Mouse (Mus musculus): ENCODE data around the gene Csnk1e. TPM values are rescaled to one million over a fixed set of nuclear protein-coding genes. Genes with fewer than 3 reads are reported as not detected.

Gene Csnk1e
- polyA plus RNA-seq, 1 experiment from 2014 or later, result 213 TPM

DNA sequence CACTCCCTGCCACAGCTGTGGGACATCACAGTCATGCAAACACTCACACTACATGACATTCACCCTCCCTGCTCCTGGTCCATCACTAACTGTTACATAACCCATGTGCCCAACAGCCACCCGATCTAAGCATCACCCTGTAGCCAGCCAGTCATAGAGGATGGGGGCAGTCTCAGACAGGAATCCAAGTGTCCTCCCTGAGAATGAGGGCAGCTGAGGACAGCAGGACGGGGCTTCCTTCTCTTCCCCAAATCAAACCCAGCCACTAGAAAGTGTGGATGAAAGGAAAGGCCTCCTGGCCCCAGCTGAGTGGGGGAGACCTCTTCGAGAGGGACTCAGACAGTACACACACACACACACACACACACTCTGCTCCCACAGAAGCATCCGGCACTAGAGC lies 60.5 kb downstream of the Csnk1e start:
- DNase-seq (ENCODE audit: low spot score), result no peak
- Histone ChIP-seq H3K9ac (no peak overlapping the region), H3K4me1 (replicated peaks; ENCODE audit: control insufficient read depth, insufficient read depth, low read length) (peaks cover 18% of the 10 kb centered on the region; the same call in 1 of the 2 replicates), H3K4me3 (replicated peaks; ENCODE audit: low read length) (no peak overlapping the region), H3K27me3 (ENCODE audit: control insufficient read depth, insufficient read depth, low read length) (no peaks in the 10 kb centered on the region), H3K27ac (no peak overlapping the region), H3K4me2 (replicated peaks) (0 out of 2 replicates have a peak overlapping the region, but pooled peaks have one; percentile 4), H3K36me3 (replicated peaks; ENCODE audit: control insufficient read depth, insufficient read depth) (0 out of 2 replicates have a peak, but pooled peaks cover 6% of the 10 kb centered on the region), H3K9me3 (ENCODE audit: control insufficient read depth, low read length) (no peaks in the 10 kb centered on the region)
- 77% methylated on average over 4 of the region's 4 CpGs for WGBS
- ATAC-seq (ENCODE audit: low FRiP score), result no peak

GRCm38 (mm10) chr15:79393101-79393500 lies 62.3 kb downstream of the Csnk1e start:
- Histone ChIP-seq H3K4me3 (replicated peaks; ENCODE audit: low read length) (no peak overlapping the region), H3K4me1 (replicated peaks; ENCODE audit: control insufficient read depth, insufficient read depth, low read length) (peaks cover 18% of the 10 kb centered on the region; the same call in 1 of the 2 replicates), H3K9ac (no peak overlapping the region), H3K27ac (no peak overlapping the region), H3K9me3 (ENCODE audit: control insufficient read depth, low read length) (no peaks in the 10 kb centered on the region), H3K27me3 (ENCODE audit: control insufficient read depth, insufficient read depth, low read length) (no peaks in the 10 kb centered on the region), H3K4me2 (replicated peaks) (no peak overlapping the region), H3K36me3 (replicated peaks; ENCODE audit: control insufficient read depth, insufficient read depth) (0 out of 2 replicates have a peak, but pooled peaks cover 6% of the 10 kb centered on the region)
- DNase-seq (ENCODE audit: low spot score) (no peak), ATAC-seq (ENCODE audit: low FRiP score) (no peak)
- 81% methylated on average over 6 of the region's 6 CpGs for WGBS

GRCm38 (mm10) chr15:79392527-79392926 lies 62.8 kb downstream of the Csnk1e start:
- Histone ChIP-seq H3K9ac (no peak overlapping the region), H3K4me1 (replicated peaks; ENCODE audit: control insufficient read depth, insufficient read depth, low read length) (peaks cover 18% of the 10 kb centered on the region; the same call in 1 of the 2 replicates), H3K4me2 (replicated peaks) (no peak overlapping the region), H3K9me3 (ENCODE audit: control insufficient read depth, low read length) (no peaks in the 10 kb centered on the region), H3K36me3 (replicated peaks; ENCODE audit: control insufficient read depth, insufficient read depth) (0 out of 2 replicates have a peak, but pooled peaks cover 6% of the 10 kb centered on the region), H3K27me3 (ENCODE audit: control insufficient read depth, insufficient read depth, low read length) (no peaks in the 10 kb centered on the region), H3K27ac (no peak overlapping the region), H3K4me3 (replicated peaks; ENCODE audit: low read length) (no peak overlapping the region)
- DNase-seq (ENCODE audit: low spot score) (no peak), ATAC-seq (ENCODE audit: low FRiP score) (no peak)
- 90% methylated on average over 5 of the region's 5 CpGs for WGBS

- H3K9ac ChIP-seq, result no peak overlapping the region
- H3K4me3 ChIP-seq (replicated peaks; ENCODE audit: low read length), result no peak overlapping the region
- DNase-seq (ENCODE audit: low spot score), result no peak
- peaks cover 18% of the 10 kb centered on the region; the same call in 1 of the 2 replicates for H3K4me1 ChIP-seq (replicated peaks; ENCODE audit: control insufficient read depth, insufficient read depth, low read length)
- H3K9me3 ChIP-seq (ENCODE audit: control insufficient read depth, low read length), result no peaks in the 10 kb centered on the region
- H3K4me2 ChIP-seq (replicated peaks), result no peak overlapping the region
- H3K27ac ChIP-seq, result no peak overlapping the region
- WGBS, result 38% methylated on average over 7 of the region's 7 CpGs
- H3K27me3 ChIP-seq (ENCODE audit: control insufficient read depth, insufficient read depth, low read length), result no peaks in the 10 kb centered on the region
- 0 out of 2 replicates have a peak, but pooled peaks cover 6% of the 10 kb centered on the region for H3K36me3 ChIP-seq (replicated peaks; ENCODE audit: control insufficient read depth, insufficient read depth)
- ATAC-seq (ENCODE audit: low FRiP score), result no peak
These were observed 63.8 kb downstream of the Csnk1e start for GRCm38 (mm10) chr15:79391447-79392093.

DNA sequence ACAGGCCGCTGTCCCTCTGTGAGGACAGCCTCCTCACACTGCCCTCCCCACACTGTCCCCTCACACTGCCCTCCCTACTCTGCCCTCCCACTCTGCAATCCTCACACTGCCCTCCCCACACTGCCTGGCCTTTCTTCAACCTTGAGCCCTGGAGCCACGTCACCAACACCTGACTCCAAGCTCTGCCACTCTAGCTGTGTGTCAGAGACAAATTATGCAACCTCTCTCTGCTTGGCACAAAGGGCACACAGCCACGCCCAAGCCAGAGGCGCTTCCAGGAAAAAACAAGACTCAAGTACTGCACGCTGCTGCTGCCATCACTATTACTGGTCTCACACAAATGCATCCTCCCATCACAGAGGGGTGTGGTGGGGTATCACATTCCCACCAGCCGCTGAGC lies 64.9 kb downstream of the Csnk1e start:
- no peaks in the 10 kb centered on the region for H3K9me3 ChIP-seq (ENCODE audit: control insufficient read depth, low read length)
- WGBS, result 85% methylated on average over 6 of the region's 6 CpGs
- DNase-seq (ENCODE audit: low spot score), result no peak
- no peak for ATAC-seq (ENCODE audit: low FRiP score)
- peaks cover 18% of the 10 kb centered on the region; the same call in 1 of the 2 replicates for H3K4me1 ChIP-seq (replicated peaks; ENCODE audit: control insufficient read depth, insufficient read depth, low read length)
- H3K36me3 ChIP-seq (replicated peaks; ENCODE audit: control insufficient read depth, insufficient read depth), result peaks cover 3% of the 10 kb centered on the region; the same call in 1 of the 2 replicates
- no peak overlapping the region for H3K4me2 ChIP-seq (replicated peaks)
- no peaks in the 10 kb centered on the region for H3K27me3 ChIP-seq (ENCODE audit: control insufficient read depth, insufficient read depth, low read length)
- no peak overlapping the region for H3K9ac ChIP-seq
- H3K27ac ChIP-seq, result no peak overlapping the region
- no peak overlapping the region for H3K4me3 ChIP-seq (replicated peaks; ENCODE audit: low read length)

DNA sequence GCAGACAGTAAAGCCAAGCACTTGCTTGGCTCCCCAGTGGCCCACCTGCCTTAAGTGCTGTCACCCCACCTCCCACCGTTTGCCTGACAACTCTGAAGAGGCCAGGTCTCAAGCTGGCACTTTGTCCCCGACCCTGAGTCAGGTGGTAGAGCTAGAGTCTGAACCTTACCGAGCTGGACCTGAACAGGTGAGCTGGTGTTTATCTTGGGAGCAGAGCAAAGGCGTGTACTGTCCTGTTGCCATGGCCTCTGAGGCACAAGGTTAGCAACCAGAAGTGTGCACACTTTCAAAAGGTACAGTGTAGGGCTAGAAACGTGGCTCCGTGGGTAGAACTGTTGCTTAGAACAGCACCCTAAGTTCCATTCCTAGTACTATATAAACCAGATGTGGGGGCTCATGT lies 67.2 kb downstream of the Csnk1e start:
- H3K4me2 ChIP-seq (replicated peaks), result no peak overlapping the region
- DNase-seq (ENCODE audit: low spot score), result no peak
- H3K27ac ChIP-seq, result no peak overlapping the region
- no peak for ATAC-seq (ENCODE audit: low FRiP score)
- no peaks in the 10 kb centered on the region for H3K9me3 ChIP-seq (ENCODE audit: control insufficient read depth, low read length)
- H3K27me3 ChIP-seq (ENCODE audit: control insufficient read depth, insufficient read depth, low read length), result no peaks in the 10 kb centered on the region
- no peaks in the 10 kb centered on the region; the same call in 1 of the 2 replicates for H3K36me3 ChIP-seq (replicated peaks; ENCODE audit: control insufficient read depth, insufficient read depth)
- H3K4me1 ChIP-seq (replicated peaks; ENCODE audit: control insufficient read depth, insufficient read depth, low read length), result peaks cover 14% of the 10 kb centered on the region; the same call in 1 of the 2 replicates
- no peak overlapping the region for H3K9ac ChIP-seq
- H3K4me3 ChIP-seq (replicated peaks; ENCODE audit: low read length), result no peak overlapping the region
- 79% methylated on average over 6 of the region's 6 CpGs for WGBS

GRCm38 (mm10) chr15:79387611-79388010 lies 67.8 kb downstream of the Csnk1e start:
- WGBS, result 82% methylated on average over 7 of the region's 7 CpGs
- no peak for ATAC-seq (ENCODE audit: low FRiP score)
- Histone ChIP-seq H3K4me3 (replicated peaks; ENCODE audit: low read length) (no peak overlapping the region), H3K36me3 (replicated peaks; ENCODE audit: control insufficient read depth, insufficient read depth) (no peaks in the 10 kb centered on the region; the same call in 1 of the 2 replicates), H3K27ac (no peak overlapping the region), H3K9ac (no peak overlapping the region), H3K9me3 (ENCODE audit: control insufficient read depth, low read length) (no peaks in the 10 kb centered on the region), H3K4me2 (replicated peaks) (no peak overlapping the region), H3K27me3 (ENCODE audit: control insufficient read depth, insufficient read depth, low read length) (no peaks in the 10 kb centered on the region), H3K4me1 (replicated peaks; ENCODE audit: control insufficient read depth, insufficient read depth, low read length) (peaks cover 14% of the 10 kb centered on the region; the same call in 1 of the 2 replicates)
- DNase-seq (ENCODE audit: low spot score), result no peak

- Histone ChIP-seq H3K9ac (no peak overlapping the region), H3K27ac (no peak overlapping the region), H3K4me1 (replicated peaks; ENCODE audit: control insufficient read depth, insufficient read depth, low read length) (peaks cover 8% of the 10 kb centered on the region; the same call in 1 of the 2 replicates), H3K4me2 (replicated peaks) (no peak overlapping the region), H3K4me3 (replicated peaks; ENCODE audit: low read length) (no peak overlapping the region), H3K36me3 (replicated peaks; ENCODE audit: control insufficient read depth, insufficient read depth) (no peaks in the 10 kb centered on the region; the same call in 1 of the 2 replicates), H3K27me3 (ENCODE audit: control insufficient read depth, insufficient read depth, low read length) (no peaks in the 10 kb centered on the region), H3K9me3 (ENCODE audit: control insufficient read depth, low read length) (no peaks in the 10 kb centered on the region)
- ATAC-seq (ENCODE audit: low FRiP score), result no peak
- 61% methylated on average over 6 of the region's 6 CpGs for WGBS
- no peak for DNase-seq (ENCODE audit: low spot score)
These were observed 68.3 kb downstream of the Csnk1e start for GRCm38 (mm10) chr15:79387081-79387480.

- no peak for DNase-seq (ENCODE audit: low spot score)
- Histone ChIP-seq H3K4me3 (replicated peaks; ENCODE audit: low read length) (no peak overlapping the region), H3K27me3 (ENCODE audit: control insufficient read depth, insufficient read depth, low read length) (no peaks in the 10 kb centered on the region), H3K27ac (no peak overlapping the region), H3K4me1 (replicated peaks; ENCODE audit: control insufficient read depth, insufficient read depth, low read length) (no peaks in the 10 kb centered on the region; the same call in 1 of the 2 replicates), H3K9ac (no peak overlapping the region), H3K9me3 (ENCODE audit: control insufficient read depth, low read length) (no peaks in the 10 kb centered on the region), H3K4me2 (replicated peaks) (no peak overlapping the region), H3K36me3 (replicated peaks; ENCODE audit: control insufficient read depth, insufficient read depth) (peaks cover 18% of the 10 kb centered on the region)
- ATAC-seq (ENCODE audit: low FRiP score), result no peak
- WGBS, result 91% methylated on average over 9 of the region's 9 CpGs
These were observed 73.7 kb downstream of the Csnk1e start for GRCm38 (mm10) chr15:79381644-79382043.
